Mouse (Mus musculus): ENCODE data around the gene C130074G19Rik. TPM values are rescaled to one million over a fixed set of nuclear protein-coding genes. Genes with fewer than 3 reads are reported as not detected.

Gene C130074G19Rik
- polyA plus RNA-seq, 1 experiment from 2014 or later: 2.0 TPM

GRCm38 (mm10) chr1:184877306-184877705, 5.7 kb downstream of the C130074G19Rik start:
- 40% methylated on average over 2 of the region's 2 CpGs for WGBS (ENCODE audit: insufficient replicate concordance)
- no peak overlapping the region for H3K27ac ChIP-seq (replicated peaks)
- H3K4me3 ChIP-seq (replicated peaks): no peak overlapping the region
- peaks cover 17% of the 10 kb centered on the region for H3K4me1 ChIP-seq (replicated peaks)
- no peaks in the 10 kb centered on the region for H3K36me3 ChIP-seq (replicated peaks)
- peaks cover 17% of the 10 kb centered on the region for H3K27me3 ChIP-seq
- H3K9me3 ChIP-seq (replicated peaks): no peaks in the 10 kb centered on the region
- no peak overlapping the region for H3K4me2 ChIP-seq
- H3K9ac ChIP-seq: no peak overlapping the region
- no peak for ATAC-seq (ENCODE audit: insufficient read depth)

GRCm38 (mm10) chr1:184873910-184874309, 9.1 kb downstream of the C130074G19Rik start:
- no peaks in the 10 kb centered on the region for H3K27me3 ChIP-seq
- H3K4me3 ChIP-seq (replicated peaks): no peak overlapping the region
- H3K27ac ChIP-seq (replicated peaks): no peak overlapping the region
- ATAC-seq (ENCODE audit: insufficient read depth): no peak
- peaks cover 30% of the 10 kb centered on the region for H3K4me1 ChIP-seq (replicated peaks)
- 63% methylated on average over 11 of the region's 11 CpGs for WGBS (ENCODE audit: insufficient replicate concordance)
- no peak overlapping the region for H3K9ac ChIP-seq
- H3K4me2 ChIP-seq: no peak overlapping the region
- no peaks in the 10 kb centered on the region for H3K36me3 ChIP-seq (replicated peaks)
- H3K9me3 ChIP-seq (replicated peaks): no peaks in the 10 kb centered on the region

GRCm38 (mm10) chr1:184872069-184872819, 10.8 kb downstream of the C130074G19Rik start:
- 0 out of 2 replicates have a peak overlapping the region, but pooled peaks have one; percentile 6 for H3K4me2 ChIP-seq
- H3K9me3 ChIP-seq (replicated peaks): no peaks in the 10 kb centered on the region
- no peak overlapping the region for H3K4me3 ChIP-seq (replicated peaks)
- peak overlapping the region; percentile 70 for H3K27ac ChIP-seq (replicated peaks)
- peak; percentile 49 for ATAC-seq (ENCODE audit: insufficient read depth)
- H3K27me3 ChIP-seq: no peaks in the 10 kb centered on the region
- peaks cover 35% of the 10 kb centered on the region for H3K4me1 ChIP-seq (replicated peaks)
- no peak overlapping the region for H3K9ac ChIP-seq
- whole genome bisulfite sequencing (ENCODE audit: insufficient replicate concordance): 53% methylated on average over 7 of the region's 7 CpGs
- no peaks in the 10 kb centered on the region for H3K36me3 ChIP-seq (replicated peaks)

GRCm38 (mm10) chr1:184871506-184871905, 11.5 kb downstream of the C130074G19Rik start:
- H3K9ac ChIP-seq: no peak overlapping the region
- H3K4me2 ChIP-seq: no peak overlapping the region
- no peaks in the 10 kb centered on the region for H3K9me3 ChIP-seq (replicated peaks)
- peaks cover 38% of the 10 kb centered on the region for H3K4me1 ChIP-seq (replicated peaks)
- ATAC-seq (ENCODE audit: insufficient read depth): 0 out of 2 replicates have a peak, but pooled peaks have one; percentile 10
- no peaks in the 10 kb centered on the region for H3K36me3 ChIP-seq (replicated peaks)
- H3K27me3 ChIP-seq: no peaks in the 10 kb centered on the region
- H3K4me3 ChIP-seq (replicated peaks): no peak overlapping the region
- 74% methylated on average over 1 of the region's 1 CpGs for WGBS (ENCODE audit: insufficient replicate concordance)
- H3K27ac ChIP-seq (replicated peaks): peak overlapping the region; percentile 70

GRCm38 (mm10) chr1:184870646-184871385, 12.2 kb downstream of the C130074G19Rik start:
- Histone ChIP-seq H3K4me3 (replicated peaks) (no peak overlapping the region), H3K4me1 (replicated peaks) (peaks cover 44% of the 10 kb centered on the region), H3K9ac (no peak overlapping the region), H3K36me3 (replicated peaks) (no peaks in the 10 kb centered on the region), H3K4me2 (no peak overlapping the region), H3K27ac (replicated peaks) (peak overlapping the region; percentile 70), H3K27me3 (no peaks in the 10 kb centered on the region), H3K9me3 (replicated peaks) (no peaks in the 10 kb centered on the region)
- 64% methylated on average over 11 of the region's 11 CpGs for WGBS (ENCODE audit: insufficient replicate concordance)
- ATAC-seq (ENCODE audit: insufficient read depth): no peak

GRCm38 (mm10) chr1:184869939-184870565, 13.0 kb downstream of the C130074G19Rik start:
- WGBS (ENCODE audit: insufficient replicate concordance): 48% methylated on average over 4 of the region's 4 CpGs
- Histone ChIP-seq H3K9me3 (replicated peaks) (no peaks in the 10 kb centered on the region), H3K36me3 (replicated peaks) (no peaks in the 10 kb centered on the region), H3K4me3 (replicated peaks) (no peak overlapping the region), H3K27me3 (no peaks in the 10 kb centered on the region), H3K4me1 (replicated peaks) (peaks cover 44% of the 10 kb centered on the region), H3K27ac (replicated peaks) (peak overlapping the region; percentile 38), H3K9ac (no peak overlapping the region), H3K4me2 (no peak overlapping the region)
- no peak for ATAC-seq (ENCODE audit: insufficient read depth)

- WGBS (ENCODE audit: insufficient replicate concordance): 52% methylated on average over 3 of the region's 3 CpGs
- Histone ChIP-seq H3K9me3 (replicated peaks) (no peaks in the 10 kb centered on the region), H3K27ac (replicated peaks) (peak overlapping the region; percentile 73), H3K4me1 (replicated peaks) (peaks cover 35% of the 10 kb centered on the region), H3K27me3 (no peaks in the 10 kb centered on the region), H3K4me2 (no peak overlapping the region), H3K9ac (no peak overlapping the region), H3K36me3 (replicated peaks) (no peaks in the 10 kb centered on the region), H3K4me3 (replicated peaks) (no peak overlapping the region)
- ATAC-seq (ENCODE audit: insufficient read depth): peak; percentile 14; the same call in 1 of the 2 replicates
Observed at GRCm38 (mm10) chr1:184867640-184868120, 15.3 kb downstream of the C130074G19Rik start.

- H3K27ac ChIP-seq (replicated peaks): no peak overlapping the region
- H3K9ac ChIP-seq: no peak overlapping the region
- WGBS (ENCODE audit: insufficient replicate concordance): 34% methylated on average over 7 of the region's 7 CpGs
Observed at GRCm38 (mm10) chr1:184864381-184864801, 18.6 kb downstream of the C130074G19Rik start.

GRCm38 (mm10) chr1:184862636-184863035, 20.4 kb downstream of the C130074G19Rik start:
- Histone ChIP-seq H3K9me3 (replicated peaks) (no peaks in the 10 kb centered on the region), H3K36me3 (replicated peaks) (no peaks in the 10 kb centered on the region), H3K4me2 (no peak overlapping the region), H3K4me3 (replicated peaks) (no peak overlapping the region), H3K27me3 (no peaks in the 10 kb centered on the region), H3K9ac (no peak overlapping the region), H3K4me1 (replicated peaks) (peaks cover 13% of the 10 kb centered on the region; the same call in 1 of the 2 replicates), H3K27ac (replicated peaks) (no peak overlapping the region)
- WGBS (ENCODE audit: insufficient replicate concordance): 66% methylated on average over 6 of the region's 6 CpGs
- no peak for ATAC-seq (ENCODE audit: insufficient read depth)

More at GRCm38 (mm10) chr1:184864381-184864801, 18.6 kb downstream of the C130074G19Rik start:
- Histone ChIP-seq H3K36me3 (replicated peaks) (no peaks in the 10 kb centered on the region), H3K4me1 (replicated peaks) (peaks cover 14% of the 10 kb centered on the region; the same call in 1 of the 2 replicates), H3K27me3 (no peaks in the 10 kb centered on the region), H3K9me3 (replicated peaks) (no peaks in the 10 kb centered on the region), H3K4me2 (no peak overlapping the region), H3K4me3 (replicated peaks) (no peak overlapping the region)
- no peak for ATAC-seq (ENCODE audit: insufficient read depth)

- no peak overlapping the region for H3K4me2 ChIP-seq
- H3K4me3 ChIP-seq (replicated peaks): no peak overlapping the region
- no peaks in the 10 kb centered on the region for H3K9me3 ChIP-seq (replicated peaks)
- H3K4me1 ChIP-seq (replicated peaks): peaks cover 10% of the 10 kb centered on the region; the same call in 1 of the 2 replicates
- ATAC-seq (ENCODE audit: insufficient read depth): no peak
- H3K9ac ChIP-seq: no peak overlapping the region
- H3K27ac ChIP-seq (replicated peaks): no peak overlapping the region
- H3K27me3 ChIP-seq: no peaks in the 10 kb centered on the region
- WGBS (ENCODE audit: insufficient replicate concordance): 46% methylated on average over 2 of the region's 2 CpGs
- no peaks in the 10 kb centered on the region for H3K36me3 ChIP-seq (replicated peaks)
Observed at GRCm38 (mm10) chr1:184861551-184861950, 21.5 kb downstream of the C130074G19Rik start.

GRCm38 (mm10) chr1:184860276-184860675, 22.7 kb downstream of the C130074G19Rik start:
- Histone ChIP-seq H3K27me3 (no peaks in the 10 kb centered on the region), H3K4me1 (replicated peaks) (peaks cover 4% of the 10 kb centered on the region; the same call in 1 of the 2 replicates), H3K9ac (no peak overlapping the region), H3K9me3 (replicated peaks) (no peaks in the 10 kb centered on the region), H3K36me3 (replicated peaks) (no peaks in the 10 kb centered on the region), H3K4me3 (replicated peaks) (no peak overlapping the region), H3K4me2 (no peak overlapping the region), H3K27ac (replicated peaks) (no peak overlapping the region)
- no peak for ATAC-seq (ENCODE audit: insufficient read depth)
- 38% methylated on average over 3 of the region's 3 CpGs for WGBS (ENCODE audit: insufficient replicate concordance)
